Mouse (Mus musculus) CH12.LX (cell line): ENCODE measurements around the gene Fgfr2. TPM values are rescaled to one million over a fixed set of nuclear protein-coding genes. Genes with fewer than 3 reads are reported as not detected.

Source experiments
- DNase-seq: peaks from one replicate; pipeline ENCODE4 v3.0.0-alpha.2; 2013; ENCODE audit errors: extremely low read depth
- H3K27ac ChIP-seq: 2 replicates; pipeline ENCODE4 v1.5.1; 2012; ENCODE audit warnings: low read depth, mild to moderate bottlenecking, control low read depth, moderate library complexity; ENCODE audit not compliant: insufficient read depth
- H3K27me3 ChIP-seq: replicated peaks from 2 replicates; pipeline ENCODE3; 2012; ENCODE audit warnings: inconsistent platforms
- H3K36me3 ChIP-seq, 2 experiments: replicated peaks in 1 of 2; 2 replicates each; pipeline versions ENCODE3 to v1.6.1; 2012; ENCODE audit warnings: inconsistent platforms in 1 of 2, low read length in 1 of 2, mild to moderate bottlenecking in 1 of 2, mixed read lengths in 1 of 2, moderate library complexity in 1 of 2; ENCODE audit not compliant: control insufficient read depth in 1 of 2, insufficient read depth in 1 of 2
- H3K4me1 ChIP-seq, 2 experiments: 2 replicates each; pipeline ENCODE4 v1.6.1; 2012; ENCODE audit warnings: inconsistent platforms in 1 of 2, moderate library complexity in 1 of 2; ENCODE audit not compliant: insufficient read depth in 2 of 2, control insufficient read depth in 1 of 2
- H3K4me2 ChIP-seq: 2 replicates; pipeline ENCODE4 v1.6.1; 2012; ENCODE audit warnings: low read depth, mild to moderate bottlenecking, control low read depth; ENCODE audit not compliant: poor library complexity, insufficient read depth, severe bottlenecking
- H3K4me3 ChIP-seq, 3 experiments: fragments of 150-350 bp in 1 of 3; sonication (generic) in 1 of 3; replicated peaks in 1 of 3; 2 replicates each; pipeline versions ENCODE3 to v1.5.1; 2011 to 2012; ENCODE audit warnings: low read depth in 2 of 3, low read length in 2 of 3, mild to moderate bottlenecking in 2 of 3, moderate library complexity in 2 of 3, control low read depth in 1 of 3, improper control_type of control experiment in 1 of 3, inconsistent platforms in 1 of 3, mixed read lengths in 1 of 3; ENCODE audit not compliant: poor library complexity in 1 of 3
- H3K79me2 ChIP-seq: replicated peaks from 2 replicates; pipeline ENCODE4 v1.6.1; 2012; ENCODE audit warnings: mild to moderate bottlenecking, moderate library complexity; ENCODE audit not compliant: control insufficient read depth, poor library complexity, insufficient read depth, severe bottlenecking; ENCODE audit errors: extremely low read depth
- H3K9ac ChIP-seq: 2 replicates; pipeline ENCODE4 v1.6.1; 2012; ENCODE audit warnings: low read depth, mild to moderate bottlenecking, control low read depth, moderate library complexity; ENCODE audit not compliant: insufficient read depth
- H3K9me3 ChIP-seq: replicated peaks from 2 replicates; pipeline ENCODE3; 2012; ENCODE audit warnings: low read length, inconsistent platforms, mixed read lengths
- EP300 ChIP-seq: IDR thresholded peaks from 2 replicates; pipeline ENCODE4 v1.6.1; 2011; ENCODE audit warnings: low read length, improper control_type of control experiment
- GABPA ChIP-seq: IDR thresholded peaks from 2 replicates; pipeline ENCODE4 v1.6.1; 2012; ENCODE audit warnings: low read depth, low read length, improper control_type of control experiment, inconsistent platforms; ENCODE audit not compliant: insufficient replicate concordance
- HCFC1 ChIP-seq: IDR thresholded peaks from 2 replicates; pipeline ENCODE4 v1.6.1; 2012; ENCODE audit warnings: low read depth, mild to moderate bottlenecking, inconsistent platforms, low read length, improper control_type of control experiment
- IRF4 ChIP-seq: IDR thresholded peaks from 2 replicates; pipeline ENCODE4 v1.6.1; 2014; ENCODE audit warnings: low read depth, mild to moderate bottlenecking, inconsistent platforms, low read length, improper control_type of control experiment
- KAT2A ChIP-seq: IDR thresholded peaks from 2 replicates; pipeline ENCODE4 v1.6.1; 2012; ENCODE audit warnings: low read length, improper control_type of control experiment, inconsistent platforms; ENCODE audit not compliant: insufficient replicate concordance
- MAX ChIP-seq: IDR thresholded peaks from 2 replicates; pipeline ENCODE4 v1.6.1; 2011; ENCODE audit warnings: low read length, improper control_type of control experiment
- NELFE ChIP-seq: IDR thresholded peaks from 2 replicates; pipeline ENCODE4 v1.6.1; 2011; ENCODE audit warnings: low read depth, low read length, improper control_type of control experiment
- NRF1 ChIP-seq: IDR thresholded peaks from 2 replicates; pipeline ENCODE4 v1.6.1; 2014; ENCODE audit warnings: low read depth, mild to moderate bottlenecking, inconsistent platforms, low read length, improper control_type of control experiment, moderate library complexity
- PAX5 ChIP-seq: IDR thresholded peaks from 2 replicates; pipeline ENCODE4 v1.6.1; 2012; ENCODE audit warnings: low read length, inconsistent platforms, mixed read lengths
- POLR2A ChIP-seq: IDR thresholded peaks from 2 replicates; pipeline ENCODE4 v1.6.1; 2011; ENCODE audit warnings: low read depth, mild to moderate bottlenecking, improper control_type of control experiment, low read length
- RAD21 ChIP-seq: IDR thresholded peaks from 2 replicates; pipeline ENCODE4 v1.6.1; 2011; ENCODE audit warnings: low read depth, mild to moderate bottlenecking, low read length, improper control_type of control experiment, moderate library complexity
- TBP ChIP-seq: conservative IDR thresholded peaks from 2 replicates; pipeline ENCODE4 v1.6.1; 2011; ENCODE audit warnings: low read depth, low read length, improper control_type of control experiment
- USF1 ChIP-seq: IDR thresholded peaks from 2 replicates; pipeline ENCODE4 v1.6.1; 2014; ENCODE audit warnings: low read depth, mild to moderate bottlenecking, inconsistent platforms, low read length, improper control_type of control experiment
- USF2 ChIP-seq: conservative IDR thresholded peaks from 2 replicates; pipeline ENCODE4 v1.6.1; 2011; ENCODE audit warnings: low read depth, low read length, improper control_type of control experiment
- ZKSCAN1 ChIP-seq: IDR thresholded peaks from 2 replicates; pipeline ENCODE4 v1.6.1; 2012; ENCODE audit warnings: low read depth, inconsistent platforms, low read length, improper control_type of control experiment, borderline replicate concordance
- ZMIZ1 ChIP-seq: IDR thresholded peaks from 2 replicates; pipeline ENCODE4 v1.6.1; 2012; ENCODE audit warnings: low read depth, mild to moderate bottlenecking, inconsistent platforms, low read length, improper control_type of control experiment
- dilution Hi-C: fragments of 300-500 bp; cut with MboI; formaldehyde crosslinking; loops from 2 replicates; pipeline ENCODE4 v1.14.3; 2020; ENCODE audit warnings: low sequenced_read_pairs; ENCODE audit not compliant: extremely low pct_unique_long_range_greater_than_20kb, extremely low pct_ligation_motif_present
- in situ Hi-C: fragments of 300-500 bp; cut with MboI; formaldehyde crosslinking; loops from 3 replicates; pipeline ENCODE4 v1.14.3; 2019; ENCODE audit warnings: low sequenced_read_pairs, low pct_ligation_motif_present, low pct_unique_long_range_greater_than_20kb, mixed read lengths
- polyA plus RNA-seq: library from polyadenylated mRNA; unstranded; fragments of >175 nt; gene quantifications from 2 replicates; pipeline ENCODE4 v1.2.1, GENCODE M21; 2012; ENCODE audit warnings: low read depth; ENCODE audit not compliant: insufficient read length
- total RNA-seq, 2 experiments: library from RNA; depleted of rRNA; stranded (reverse); fragments of 300-350 nt in 1 of 2; fragments of >200 nt in 1 of 2; gene quantifications; 2 replicates each; pipeline ENCODE4 v1.2.3; 2012 to 2014

The Fgfr2 gene
- total and polyA plus RNA-seq, 3 experiments: not detected

DNA sequence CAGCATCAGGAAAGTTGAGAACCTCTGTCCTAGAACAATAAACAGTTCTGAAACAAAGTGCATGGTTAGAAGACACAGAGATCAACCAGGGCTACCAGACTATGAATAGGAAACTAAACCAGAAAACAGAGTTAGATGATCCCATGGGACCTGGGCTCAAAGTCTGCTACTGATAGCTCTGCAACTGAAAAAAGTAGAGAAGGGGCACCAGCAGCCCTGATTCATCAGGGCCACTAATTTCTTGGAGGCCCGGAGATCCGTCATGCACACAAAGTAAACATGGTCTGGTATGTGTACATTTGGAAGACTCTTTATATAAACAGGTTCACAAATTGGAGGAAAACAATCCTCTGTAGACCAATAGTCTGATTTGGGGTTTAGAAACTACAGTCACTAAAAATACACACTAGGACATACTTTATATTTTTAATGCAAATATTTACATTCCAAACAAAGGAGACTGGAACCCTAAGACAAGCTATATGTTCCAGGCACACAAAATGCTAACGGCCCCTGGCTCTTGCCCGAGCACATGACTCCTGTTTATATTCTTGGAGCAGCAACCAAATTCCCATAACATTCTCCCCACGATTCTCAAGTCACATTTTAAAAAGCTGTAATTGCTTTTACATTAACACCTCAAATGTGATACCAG is 814.5 kb downstream of the Fgfr2 start:
- H3K36me3 ChIP-seq: no peaks in the 10 kb centered on the region
- no peak overlapping the region for H3K9ac ChIP-seq
- no peak overlapping the region for H3K4me3 ChIP-seq
- TF ChIP-seq ZKSCAN1 (no peak), USF2 (no peak), MAX (no peak), IRF4 (no peak), KAT2A (no peak), POLR2A (no peak), EP300 (no peak), HCFC1 (no peak), PAX5 (no peak), RAD21 (no peak), TBP (no peak), ZMIZ1 (no peak), GABPA (no peak), USF1 (no peak), NELFE (no peak)
- in situ Hi-C loops (no loop called here), dilution Hi-C loops (no loop called here)
- peaks cover 26 to 53% of the 10 kb centered on the region in 2 experiments for H3K4me1 ChIP-seq
- no peaks in the 10 kb centered on the region for H3K9me3 ChIP-seq
- DNase-seq: peak; percentile 25
- no peaks in the 10 kb centered on the region for H3K79me2 ChIP-seq
- H3K4me2 ChIP-seq: no peak overlapping the region
- H3K27ac ChIP-seq: no peak overlapping the region
- peaks cover 43% of the 10 kb centered on the region for H3K27me3 ChIP-seq

DNA sequence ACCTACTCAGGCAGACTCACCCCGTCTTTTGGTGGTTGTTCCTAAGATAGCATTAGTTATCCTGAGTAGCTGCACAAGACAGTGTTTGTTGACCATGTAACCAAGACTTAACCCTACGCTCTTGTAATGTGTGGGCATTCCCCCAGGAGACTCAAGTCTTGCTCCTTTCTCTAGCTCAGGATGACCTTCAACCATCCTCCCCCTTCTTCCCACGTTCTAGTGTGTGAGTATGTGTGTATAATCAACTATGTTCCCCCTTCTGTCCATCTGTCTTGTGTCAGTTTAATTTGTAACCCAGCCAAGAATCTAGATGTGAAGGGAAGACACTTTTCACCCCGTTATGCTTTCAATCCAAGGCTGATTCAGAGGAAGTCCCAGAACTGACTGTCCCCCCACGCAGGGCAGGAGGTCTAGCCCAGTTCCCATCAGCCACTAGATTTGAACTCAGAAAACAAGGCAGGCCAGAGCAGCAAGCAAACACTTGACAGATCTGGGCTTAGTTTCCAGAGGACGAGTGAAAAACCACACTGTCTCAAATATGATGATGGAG is 815.4 kb downstream of the Fgfr2 start:
- no peaks in the 10 kb centered on the region for H3K79me2 ChIP-seq
- no peak overlapping the region for H3K4me2 ChIP-seq
- dilution Hi-C loops: no loop called here

More for the DNA sequence above, 815.4 kb downstream of the Fgfr2 start:
- H3K4me3 ChIP-seq: no peak overlapping the region
- H3K36me3 ChIP-seq: no peaks in the 10 kb centered on the region
- no peaks in the 10 kb centered on the region for H3K9me3 ChIP-seq
- no peak for TF ChIP-seq GABPA
- no peak for TF ChIP-seq NELFE
- no peak for TF ChIP-seq NRF1
- in situ Hi-C loops: no loop called here
- peaks cover 35% of the 10 kb centered on the region for H3K27me3 ChIP-seq
- peaks cover 28 to 57% of the 10 kb centered on the region in 2 experiments for H3K4me1 ChIP-seq
- no peak overlapping the region for H3K9ac ChIP-seq
- no peak for DNase-seq
- no peak overlapping the region for H3K27ac ChIP-seq
